Mouse (Mus musculus) intestine, embryonic 15.5 days (tissue): ENCODE measurements at regions not wholly inside any gene's neighbourhood (a gene's known extent, or its start where the extent isn't known, plus 50 kb on each side); places are given as distances from the start of the nearest gene placed in this dataset.

Experiments
- ATAC-seq: fragments of 200-750 bp; cut with Nextera tagmentation; 2 replicates; pipeline ENCODE4 v1.8.0; 2017; ENCODE audit warnings: moderate TSS enrichment, moderate library complexity
- H3K27ac ChIP-seq: fragments of 300-500 bp; sonication (generic); 2 replicates; pipeline ENCODE4 v1.5.1; 2015; ENCODE audit warnings: mild to moderate bottlenecking, inconsistent platforms
- H3K27me3 ChIP-seq: fragments of 300-500 bp; sonication (generic); replicated peaks from 2 replicates; pipeline ENCODE4 v1.6.1; 2015; ENCODE audit warnings: inconsistent platforms
- H3K36me3 ChIP-seq: fragments of 300-500 bp; sonication (generic); 2 replicates; pipeline ENCODE4 v1.6.1; 2015; ENCODE audit warnings: inconsistent platforms
- H3K4me1 ChIP-seq: fragments of 300-500 bp; sonication (generic); replicated peaks from 2 replicates; pipeline ENCODE4 v1.6.1; 2015; ENCODE audit warnings: inconsistent platforms
- H3K4me2 ChIP-seq: fragments of 300-500 bp; sonication (generic); replicated peaks from 2 replicates; pipeline ENCODE4 v1.6.1; 2015; ENCODE audit warnings: mild to moderate bottlenecking, inconsistent platforms
- H3K4me3 ChIP-seq: fragments of 300-500 bp; sonication (generic); replicated peaks from 2 replicates; pipeline ENCODE4 v1.5.1; 2015; ENCODE audit warnings: inconsistent platforms
- H3K9ac ChIP-seq: fragments of 300-500 bp; sonication (generic); 2 replicates; pipeline ENCODE4 v1.6.1; 2015; ENCODE audit warnings: inconsistent platforms
- H3K9me3 ChIP-seq: fragments of 300-500 bp; sonication (generic); 2 replicates; pipeline ENCODE4 v1.6.1; 2016; ENCODE audit warnings: inconsistent platforms
- WGBS: fragments of 180-500 bp; shearing (Covaris S2); methylation state at CpG from one replicate; pipeline ENCODE4 v1.1.7; 2015; 5-methylcytosine and 5-hydroxymethylcytosine counted together

DNA sequence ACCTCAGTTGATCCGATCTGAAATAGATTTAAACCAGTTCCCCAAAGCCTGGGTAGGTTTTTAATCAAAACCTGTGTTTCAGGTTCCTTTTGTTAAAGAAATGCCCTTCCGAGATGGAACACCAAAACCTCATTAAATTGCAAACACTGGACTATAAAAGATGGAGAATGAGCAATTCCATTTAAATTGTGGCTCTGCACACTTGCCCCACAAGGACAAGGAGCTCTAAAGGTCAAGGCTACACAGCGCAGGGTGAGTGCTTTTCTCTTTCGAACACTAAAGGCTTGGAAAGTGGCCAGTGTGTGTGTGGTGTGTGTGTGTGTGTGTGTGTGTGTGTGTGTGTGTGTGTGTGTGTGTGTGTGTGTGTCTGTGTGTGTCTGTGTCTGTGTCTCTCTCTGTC is 246.1 kb downstream of the Tmem38b start:
- no peak overlapping the region for H3K9ac ChIP-seq
- H3K27me3 ChIP-seq, result no peaks in the 10 kb centered on the region
- H3K27ac ChIP-seq, result no peak overlapping the region
- H3K36me3 ChIP-seq, result no peaks in the 10 kb centered on the region
- H3K4me1 ChIP-seq, result no peaks in the 10 kb centered on the region
- H3K9me3 ChIP-seq, result no peaks in the 10 kb centered on the region
- no peak overlapping the region for H3K4me2 ChIP-seq
- ATAC-seq, result no peak
- no peak overlapping the region for H3K4me3 ChIP-seq
- 77% methylated on average over 4 of the region's 4 CpGs for WGBS

DNA sequence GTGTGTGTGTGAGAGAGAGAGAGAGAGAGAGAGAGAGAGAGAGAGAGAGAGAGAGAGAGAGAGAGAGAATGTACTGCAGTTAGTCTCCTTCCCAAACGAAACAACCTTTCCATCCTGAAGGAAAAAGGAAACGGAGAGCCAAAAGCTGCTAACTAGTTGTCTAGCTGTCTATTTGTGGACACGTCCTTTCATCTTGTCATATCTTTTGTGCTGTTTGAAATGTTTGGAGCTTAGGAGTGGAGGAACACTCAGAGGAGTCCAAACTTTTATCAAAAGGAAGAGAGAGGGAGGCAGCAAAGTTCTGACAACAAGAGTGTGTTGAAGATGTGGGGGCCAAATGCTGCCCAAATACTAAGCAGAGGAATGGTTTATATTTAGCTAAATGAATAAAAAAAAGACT is 246.6 kb downstream of the Tmem38b start:
- WGBS, result 62% methylated on average over 3 of the region's 3 CpGs
- no peaks in the 10 kb centered on the region for H3K9me3 ChIP-seq

DNA sequence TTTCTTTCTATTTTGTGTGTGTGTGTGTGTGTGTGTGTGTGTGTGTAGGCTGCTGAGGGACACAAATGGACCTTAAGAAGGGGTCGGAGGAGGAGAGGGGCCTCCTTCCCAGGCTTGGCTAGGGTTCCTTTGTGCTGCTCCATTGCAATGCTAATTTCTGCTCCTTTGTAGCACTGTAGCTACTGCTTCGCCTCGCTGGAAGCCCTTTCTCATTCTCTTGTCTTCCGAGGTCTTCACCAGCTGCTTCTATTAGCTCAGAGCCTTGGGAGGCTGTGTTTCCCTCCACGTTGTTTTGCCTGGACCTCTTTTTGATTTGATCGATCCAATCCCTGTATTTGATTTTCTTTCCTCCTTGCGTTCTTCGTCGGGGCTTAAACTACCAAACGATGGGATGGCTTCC is 247.1 kb downstream of the Tmem38b start:
- Histone ChIP-seq H3K27ac (no peak overlapping the region), H3K4me3 (no peak overlapping the region), H3K4me2 (no peak overlapping the region), H3K4me1 (no peaks in the 10 kb centered on the region), H3K9ac (no peak overlapping the region), H3K9me3 (no peaks in the 10 kb centered on the region), H3K27me3 (no peaks in the 10 kb centered on the region), H3K36me3 (no peaks in the 10 kb centered on the region)
- WGBS, result 37% methylated on average over 10 of the region's 10 CpGs
- ATAC-seq, result no peak

More for the DNA sequence above, 246.6 kb downstream of the Tmem38b start:
- no peak overlapping the region for H3K4me3 ChIP-seq
- H3K4me1 ChIP-seq, result no peaks in the 10 kb centered on the region
- no peak overlapping the region for H3K27ac ChIP-seq
- H3K4me2 ChIP-seq, result no peak overlapping the region
- H3K36me3 ChIP-seq, result no peaks in the 10 kb centered on the region
- no peak overlapping the region for H3K9ac ChIP-seq
- H3K27me3 ChIP-seq, result no peaks in the 10 kb centered on the region
- no peak for ATAC-seq

DNA sequence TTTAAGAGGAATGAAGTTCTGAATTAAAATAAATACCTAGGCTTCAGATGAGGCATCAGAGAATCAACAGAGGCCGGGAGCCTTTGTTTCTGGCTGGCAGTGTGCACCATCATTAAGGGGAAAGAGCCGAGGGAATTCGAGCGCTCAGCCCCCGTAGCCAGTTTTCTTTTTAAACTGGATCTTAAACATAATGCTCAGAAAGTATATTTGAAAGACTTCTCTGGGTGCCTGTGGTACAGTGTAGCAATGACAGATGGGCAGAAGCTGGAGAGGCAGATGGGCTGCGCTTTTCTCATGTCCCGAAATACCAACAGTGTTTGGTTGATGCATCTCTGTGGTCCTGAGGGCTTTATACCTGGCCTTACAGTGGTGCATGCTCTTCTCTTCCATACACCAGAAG is 247.6 kb downstream of the Tmem38b start:
- no peak overlapping the region for H3K9ac ChIP-seq
- no peaks in the 10 kb centered on the region for H3K27me3 ChIP-seq
- no peaks in the 10 kb centered on the region for H3K36me3 ChIP-seq
- H3K4me3 ChIP-seq, result no peak overlapping the region
- H3K4me1 ChIP-seq, result no peaks in the 10 kb centered on the region
- H3K27ac ChIP-seq, result no peak overlapping the region
- WGBS, result 76% methylated on average over 7 of the region's 7 CpGs
- H3K4me2 ChIP-seq, result no peak overlapping the region
- H3K9me3 ChIP-seq, result no peaks in the 10 kb centered on the region
- no peak for ATAC-seq

DNA sequence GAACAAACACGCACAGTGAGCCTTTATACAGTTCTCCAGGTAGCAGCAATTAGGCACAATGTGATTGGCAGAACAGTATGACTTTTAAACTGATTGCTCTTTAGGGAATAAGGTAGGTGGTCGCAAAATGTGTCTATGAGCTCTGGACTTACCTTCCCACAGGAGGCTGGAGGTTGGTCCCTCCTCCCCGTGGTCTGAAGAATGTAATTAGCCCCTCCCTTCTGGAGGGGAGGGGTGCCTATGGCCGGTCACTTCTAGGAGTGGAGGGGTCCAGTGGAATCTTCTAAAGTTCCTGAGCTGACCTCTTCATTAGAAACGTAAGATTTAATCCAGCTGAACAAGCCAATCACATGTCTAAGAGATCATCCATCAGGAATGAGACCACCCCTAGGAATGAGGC is 248.4 kb downstream of the Tmem38b start:
- no peak overlapping the region for H3K4me2 ChIP-seq
- no peak overlapping the region for H3K9ac ChIP-seq
- no peak overlapping the region for H3K4me3 ChIP-seq
- H3K27ac ChIP-seq, result no peak overlapping the region
- ATAC-seq, result no peak
- H3K27me3 ChIP-seq, result no peaks in the 10 kb centered on the region
- H3K36me3 ChIP-seq, result no peaks in the 10 kb centered on the region
- H3K4me1 ChIP-seq, result no peaks in the 10 kb centered on the region
- WGBS, result 65% methylated on average over 5 of the region's 5 CpGs
- no peaks in the 10 kb centered on the region for H3K9me3 ChIP-seq

DNA sequence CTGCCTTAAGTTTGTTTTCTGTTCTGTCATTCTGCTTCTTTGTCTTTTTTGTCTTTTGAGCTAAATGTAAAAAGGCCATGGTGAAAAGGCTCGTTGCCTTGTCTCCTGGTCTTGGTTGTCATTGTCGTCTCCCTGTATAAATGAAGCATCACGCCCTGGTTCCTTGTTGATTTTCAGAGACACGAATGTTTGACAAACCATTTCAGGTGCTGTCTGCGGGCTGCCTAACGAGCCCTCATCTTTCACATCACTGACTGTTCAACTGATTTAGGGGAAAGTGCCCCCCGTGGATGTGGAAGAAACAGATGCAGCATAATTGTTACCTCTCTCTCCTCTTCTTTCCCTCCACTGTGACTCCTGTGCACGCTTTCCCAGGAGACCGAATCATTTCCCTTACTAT is 254.7 kb downstream of the Tmem38b start:
- no peak for ATAC-seq

DNA sequence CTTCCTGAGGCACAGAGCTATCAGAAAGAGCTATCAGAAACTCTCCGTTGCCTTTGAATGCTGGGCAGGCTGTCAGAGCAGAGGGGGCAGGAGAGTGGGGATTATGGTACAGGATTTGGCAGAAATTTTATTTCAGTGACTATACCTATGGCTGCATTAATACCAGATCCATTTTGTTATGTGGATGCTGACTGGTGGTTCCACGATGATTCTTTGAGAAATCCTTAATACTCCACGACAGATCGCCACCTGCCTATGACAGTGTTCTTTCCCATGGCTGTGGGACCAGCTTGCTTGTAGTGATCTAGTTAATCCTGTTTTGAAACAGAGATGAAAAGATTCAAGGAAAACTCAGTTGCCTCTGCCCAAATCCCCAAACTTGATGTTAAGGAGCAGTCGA is 255.6 kb downstream of the Tmem38b start:
- Histone ChIP-seq H3K9me3 (no peaks in the 10 kb centered on the region), H3K9ac (no peak overlapping the region), H3K27me3 (no peaks in the 10 kb centered on the region), H3K36me3 (no peaks in the 10 kb centered on the region), H3K4me1 (no peaks in the 10 kb centered on the region), H3K27ac (no peak overlapping the region), H3K4me2 (no peak overlapping the region), H3K4me3 (no peak overlapping the region)
- no peak for ATAC-seq
- 89% methylated on average over 5 of the region's 5 CpGs for WGBS

More for the DNA sequence above, 254.7 kb downstream of the Tmem38b start:
- no peak overlapping the region for H3K4me3 ChIP-seq
- no peaks in the 10 kb centered on the region for H3K36me3 ChIP-seq
- no peak overlapping the region for H3K4me2 ChIP-seq
- H3K9me3 ChIP-seq, result no peaks in the 10 kb centered on the region
- H3K27ac ChIP-seq, result no peak overlapping the region
- H3K27me3 ChIP-seq, result no peaks in the 10 kb centered on the region
- WGBS, result 80% methylated on average over 9 of the region's 9 CpGs
- no peaks in the 10 kb centered on the region for H3K4me1 ChIP-seq
- H3K9ac ChIP-seq, result no peak overlapping the region

DNA sequence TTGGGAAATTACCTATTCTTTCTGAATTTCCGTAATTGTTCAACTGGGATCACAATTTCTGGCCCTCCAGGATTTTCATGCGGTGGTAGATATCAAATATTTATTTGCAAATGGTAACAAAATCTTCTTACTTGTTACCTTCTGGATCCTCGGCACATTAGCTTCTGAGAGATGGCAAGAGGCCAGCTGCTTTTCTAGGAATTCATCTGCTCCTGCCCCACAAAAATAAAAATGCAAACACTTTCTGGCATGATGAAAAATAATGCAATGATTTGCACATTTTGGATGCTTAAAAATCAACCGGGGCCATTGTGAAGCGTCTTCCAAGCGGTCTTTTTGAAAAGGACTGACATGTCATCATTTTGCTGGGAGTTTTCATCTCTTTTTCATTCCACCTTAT is 258.9 kb downstream of the Tmem38b start:
- no peak for ATAC-seq

DNA sequence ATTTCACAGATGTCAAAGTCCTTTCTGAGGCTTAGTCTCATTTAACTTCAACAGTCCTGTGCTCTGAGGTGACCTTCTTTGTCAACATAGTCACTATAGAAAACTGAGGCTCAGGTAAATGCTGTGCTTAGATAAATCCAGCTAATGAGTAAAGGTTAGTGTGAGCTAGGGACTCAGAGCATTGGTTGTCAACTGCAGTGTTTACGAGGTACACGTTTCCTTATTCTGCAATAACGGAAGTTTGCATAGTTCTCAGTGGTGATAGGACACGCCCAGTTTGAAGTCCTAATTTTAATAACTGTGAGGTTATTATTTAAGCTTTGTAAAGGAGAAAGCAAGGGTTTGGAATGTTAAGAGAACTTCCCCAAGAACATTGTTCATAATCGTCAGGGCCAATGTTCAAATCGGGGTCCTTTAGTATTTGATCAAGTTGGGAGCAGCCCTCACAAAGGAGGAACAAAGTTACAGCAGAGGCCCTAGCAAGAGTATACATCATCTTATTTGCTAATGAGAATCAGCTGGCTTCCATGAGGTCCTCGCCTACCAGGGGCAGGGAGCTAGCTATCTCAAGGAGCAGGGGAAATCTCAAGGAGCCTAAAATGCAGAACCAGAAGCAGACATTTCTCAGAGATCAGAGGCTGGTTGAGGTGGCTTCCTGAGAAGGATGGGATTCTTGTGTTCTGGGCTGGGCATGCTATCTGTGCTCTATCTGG is 268.6 kb downstream of the Tmem38b start:
- H3K27me3 ChIP-seq, result no peaks in the 10 kb centered on the region

More for the DNA sequence above, 258.9 kb downstream of the Tmem38b start:
- H3K9me3 ChIP-seq, result no peaks in the 10 kb centered on the region
- H3K36me3 ChIP-seq, result no peaks in the 10 kb centered on the region
- no peaks in the 10 kb centered on the region for H3K27me3 ChIP-seq
- 86% methylated on average over 6 of the region's 6 CpGs for WGBS
- H3K4me1 ChIP-seq, result no peaks in the 10 kb centered on the region
- no peak overlapping the region for H3K4me3 ChIP-seq
- no peak overlapping the region for H3K27ac ChIP-seq
- H3K9ac ChIP-seq, result no peak overlapping the region
- no peak overlapping the region for H3K4me2 ChIP-seq

DNA sequence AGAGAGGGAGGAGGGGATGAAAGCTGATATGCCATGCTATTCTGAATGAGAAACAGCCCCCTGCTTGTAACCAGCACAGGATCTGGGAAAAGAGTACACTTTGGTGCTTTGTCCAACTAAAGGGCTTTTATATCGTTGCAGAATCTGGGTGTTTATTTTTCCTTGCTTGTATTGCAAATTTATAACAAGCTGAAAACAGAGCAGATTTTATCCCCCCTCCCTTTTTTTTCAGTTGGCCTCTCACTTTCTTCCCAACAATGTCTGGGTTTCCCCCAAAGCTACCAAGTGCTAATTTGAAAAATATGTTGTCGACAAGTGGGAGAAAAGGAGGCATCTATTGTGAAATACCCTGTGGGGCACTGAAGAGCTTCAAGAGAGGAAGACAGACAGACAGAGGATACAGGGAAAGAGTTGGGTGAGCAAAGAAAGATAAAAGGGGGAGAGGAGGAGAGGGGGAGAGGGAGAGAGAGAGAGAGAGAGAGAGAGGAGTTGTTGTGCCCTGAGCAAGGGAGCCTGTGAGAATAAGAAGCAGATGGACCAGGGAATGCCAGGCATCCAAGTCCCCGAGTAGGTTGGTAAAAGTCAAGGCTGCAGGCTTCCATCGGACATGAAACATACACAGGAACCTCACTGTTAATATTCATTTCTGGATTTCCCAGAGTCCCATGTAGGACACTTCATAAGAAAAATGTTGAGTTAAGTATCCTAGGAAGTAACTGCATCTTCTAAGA is 269.5 kb downstream of the Tmem38b start:
- no peaks in the 10 kb centered on the region for H3K4me1 ChIP-seq
- WGBS, result 56% methylated on average over 4 of the region's 4 CpGs
- H3K4me2 ChIP-seq, result no peak overlapping the region
- H3K36me3 ChIP-seq, result no peaks in the 10 kb centered on the region
- H3K27me3 ChIP-seq, result no peaks in the 10 kb centered on the region
- H3K9me3 ChIP-seq, result no peaks in the 10 kb centered on the region
- no peak overlapping the region for H3K4me3 ChIP-seq
- no peak for ATAC-seq
- H3K9ac ChIP-seq, result no peak overlapping the region
- no peak overlapping the region for H3K27ac ChIP-seq

More for the DNA sequence above, 268.6 kb downstream of the Tmem38b start:
- no peaks in the 10 kb centered on the region for H3K4me1 ChIP-seq
- H3K36me3 ChIP-seq, result no peaks in the 10 kb centered on the region
- no peak overlapping the region for H3K9ac ChIP-seq
- peak; percentile 94 for ATAC-seq
- WGBS, result 66% methylated on average over 7 of the region's 7 CpGs
- no peak overlapping the region for H3K4me2 ChIP-seq
- H3K4me3 ChIP-seq, result no peak overlapping the region
- no peaks in the 10 kb centered on the region for H3K9me3 ChIP-seq
- H3K27ac ChIP-seq, result no peak overlapping the region

DNA sequence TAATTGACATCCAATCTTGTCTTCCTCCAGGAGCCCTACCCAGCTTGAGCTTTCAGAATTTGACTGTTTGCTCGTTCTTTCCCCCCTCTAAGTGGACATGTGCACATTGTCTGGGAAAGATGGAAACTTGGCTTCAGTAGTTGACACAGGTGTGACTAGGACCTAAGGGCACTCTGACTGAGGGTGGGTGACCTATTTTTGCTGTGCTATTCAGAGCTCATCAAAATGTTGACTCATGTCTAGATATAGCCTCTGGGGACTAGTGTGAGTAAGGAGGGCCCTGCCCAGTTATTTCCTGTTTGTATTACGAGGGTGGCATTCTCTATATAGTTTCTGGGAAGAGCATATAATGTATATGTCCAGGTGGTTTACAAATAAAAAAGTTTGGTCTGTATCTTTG is 271.7 kb downstream of the Tmem38b start:
- Histone ChIP-seq H3K4me3 (no peak overlapping the region), H3K4me1 (no peaks in the 10 kb centered on the region), H3K9ac (no peak overlapping the region), H3K27me3 (no peaks in the 10 kb centered on the region), H3K4me2 (no peak overlapping the region), H3K9me3 (no peaks in the 10 kb centered on the region), H3K36me3 (no peaks in the 10 kb centered on the region), H3K27ac (no peak overlapping the region)
- ATAC-seq, result no peak
- 66% methylated on average over 2 of the region's 2 CpGs for WGBS

DNA sequence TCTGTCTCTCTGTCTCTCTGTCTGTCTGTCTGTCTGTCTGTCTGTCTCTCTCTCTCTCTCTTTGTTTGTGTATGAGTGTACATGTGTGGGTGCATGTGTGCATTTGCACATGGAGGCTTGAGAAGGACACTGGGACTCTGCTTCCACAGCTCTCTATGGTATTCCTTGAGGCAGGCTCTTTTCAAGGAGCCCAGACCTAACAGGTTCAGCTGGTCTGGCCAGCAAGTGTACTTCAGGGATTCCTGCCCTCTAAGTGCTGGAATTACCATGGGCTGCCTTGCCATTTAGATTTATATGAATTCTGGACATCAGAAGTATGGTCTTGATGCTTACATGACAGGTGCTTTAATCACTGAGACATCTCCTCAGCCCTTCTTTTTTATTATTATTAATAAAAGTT is 274.4 kb downstream of the Tmem38b start:
- no peak overlapping the region for H3K27ac ChIP-seq
- H3K4me3 ChIP-seq, result no peak overlapping the region
- ATAC-seq, result no peak
- no peak overlapping the region for H3K4me2 ChIP-seq
- no peaks in the 10 kb centered on the region for H3K9me3 ChIP-seq
- H3K4me1 ChIP-seq, result no peaks in the 10 kb centered on the region
- H3K36me3 ChIP-seq, result no peaks in the 10 kb centered on the region
- H3K9ac ChIP-seq, result no peak overlapping the region
- H3K27me3 ChIP-seq, result no peaks in the 10 kb centered on the region

DNA sequence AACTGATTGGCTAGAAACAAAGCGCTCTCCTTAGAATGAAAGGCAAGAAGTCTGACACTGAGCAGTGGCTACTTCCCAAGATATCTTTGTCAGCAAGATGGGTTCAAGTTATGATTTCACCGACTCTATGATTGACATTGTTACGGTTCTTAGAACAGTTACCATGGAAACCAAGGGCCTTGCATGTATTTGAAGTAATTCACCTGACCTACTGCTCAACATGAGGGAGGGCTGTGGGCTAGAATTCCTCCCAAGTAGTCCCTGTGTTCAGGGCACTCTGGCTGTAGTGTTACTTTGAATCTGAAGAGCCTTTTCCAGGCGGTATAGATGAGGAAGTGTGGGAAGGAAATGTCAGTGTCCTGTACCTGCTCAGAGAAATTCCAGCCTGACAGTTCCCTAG is 281.1 kb downstream of the Tmem38b start:
- Histone ChIP-seq H3K27ac (no peak overlapping the region), H3K9me3 (no peaks in the 10 kb centered on the region), H3K9ac (no peak overlapping the region), H3K27me3 (no peaks in the 10 kb centered on the region), H3K36me3 (no peaks in the 10 kb centered on the region), H3K4me2 (no peak overlapping the region), H3K4me1 (no peaks in the 10 kb centered on the region), H3K4me3 (no peak overlapping the region)
- 70% methylated on average over 4 of the region's 4 CpGs for WGBS
- ATAC-seq, result no peak
